Mouse (Mus musculus) right cerebral cortex, postnatal 10 days (tissue): ENCODE results near the gene Dhx9.
"Not testable (repeated sequence)": the region's sequence is repeated elsewhere in the genome, so short reads cannot be mapped to it uniquely, and the experiment has no call there.

Experiments
- DNase-seq, 2 experiments: peaks; one replicate each; pipeline ENCODE4 v3.0.0; 2021; ENCODE audit warnings: low spot score in 2 of 2

Gene Dhx9

DNA sequence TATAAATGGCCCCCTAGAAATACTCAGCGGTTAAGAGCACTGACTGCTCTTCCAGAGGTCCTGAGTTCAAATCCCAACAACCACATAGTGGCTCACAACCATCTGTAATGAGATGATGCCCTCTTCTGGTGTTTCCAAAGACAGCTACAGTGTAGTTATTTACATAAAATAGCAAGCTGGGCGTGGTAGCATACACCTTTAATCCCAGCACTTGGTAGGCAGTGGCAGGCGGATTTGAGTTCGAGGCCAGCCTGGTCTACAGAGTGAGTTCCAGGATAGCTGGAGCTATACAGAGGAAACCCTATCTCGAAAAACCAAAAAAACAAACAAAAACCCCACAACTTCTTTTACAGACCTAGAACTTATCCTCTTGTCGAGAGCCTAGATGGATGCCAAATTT lies 1.3 kb downstream of the Dhx9 start:
- DNase-seq = not testable (repeated sequence)

DNA sequence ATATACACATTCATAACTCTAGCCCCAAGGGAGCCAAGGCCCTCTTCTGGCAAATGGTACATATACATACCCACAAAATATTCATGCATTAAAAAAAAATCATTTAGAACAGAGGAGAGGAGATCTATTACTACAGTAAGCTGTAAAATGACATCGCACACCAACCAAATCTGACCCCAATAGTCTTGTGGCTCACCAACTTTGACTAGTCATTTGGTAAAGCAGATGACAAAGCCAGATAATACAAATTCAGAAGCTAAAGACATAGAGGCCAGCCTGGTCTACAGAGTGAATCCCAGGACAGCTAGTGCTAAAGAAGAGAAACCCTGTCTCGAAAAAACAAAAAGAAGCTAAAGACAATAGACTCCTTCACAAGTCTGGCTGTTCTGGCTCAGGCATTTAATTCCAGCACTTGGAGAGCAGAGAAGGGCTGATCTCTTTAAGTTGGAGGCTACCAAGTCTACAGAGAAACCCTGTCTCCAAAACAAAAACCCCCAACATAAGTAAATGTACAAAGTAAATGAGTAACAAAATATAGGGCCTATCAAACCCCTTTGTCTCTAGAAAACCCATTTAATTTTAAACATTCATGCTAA lies 2.2 kb downstream of the Dhx9 start:
- DNase-seq = no peak

DNA sequence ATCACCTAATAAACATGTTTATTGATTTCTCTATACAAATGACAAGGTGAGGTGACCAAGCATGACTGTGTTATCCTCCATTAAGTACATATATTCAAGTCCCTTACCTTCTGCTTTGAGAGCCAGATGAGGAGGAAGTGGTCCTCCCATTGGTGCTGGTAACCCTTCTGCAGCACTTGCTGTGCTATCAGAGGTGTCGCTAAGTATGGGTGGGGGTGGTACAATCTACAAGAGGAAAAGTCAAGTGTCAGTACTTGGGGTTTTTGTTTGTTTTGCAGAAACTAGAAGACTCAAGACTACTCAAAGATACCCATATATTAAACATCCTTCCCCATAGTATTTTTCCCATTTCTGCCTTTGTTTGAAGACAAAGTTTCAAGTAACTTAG lies 6.4 kb downstream of the Dhx9 start:
- DNase-seq = no peak

DNA sequence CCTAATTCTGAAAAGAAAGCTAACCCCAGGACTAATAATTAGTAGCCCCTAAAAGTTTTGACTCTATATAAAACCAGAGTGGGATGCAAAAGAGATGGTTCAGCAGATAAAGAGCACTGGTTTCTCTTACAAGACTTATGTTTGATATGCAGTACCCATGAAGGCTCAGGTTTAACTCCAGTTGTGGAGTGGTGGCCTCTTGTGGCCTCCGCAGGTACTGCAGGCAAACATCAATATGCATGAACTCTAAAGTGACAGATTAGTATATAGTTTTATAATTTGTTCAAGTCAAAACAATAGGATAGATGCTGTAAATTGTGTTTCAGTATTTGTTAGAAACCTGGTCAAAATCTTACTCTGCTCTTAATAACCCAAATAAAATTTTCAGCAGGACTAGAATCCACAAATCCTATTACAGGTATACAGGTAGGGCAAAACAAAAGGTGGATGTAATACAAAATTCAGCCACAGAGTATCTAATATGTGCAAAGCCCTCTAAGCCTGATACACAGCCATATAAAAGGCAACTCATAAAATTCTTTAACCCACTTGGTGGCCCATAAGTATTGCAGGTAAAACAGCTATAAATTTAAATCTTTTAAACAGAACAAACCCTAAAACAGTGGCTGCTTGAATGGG lies 7.0 kb downstream of the Dhx9 start:
- peak; percentile 76 to 84 for DNase-seq

DNA sequence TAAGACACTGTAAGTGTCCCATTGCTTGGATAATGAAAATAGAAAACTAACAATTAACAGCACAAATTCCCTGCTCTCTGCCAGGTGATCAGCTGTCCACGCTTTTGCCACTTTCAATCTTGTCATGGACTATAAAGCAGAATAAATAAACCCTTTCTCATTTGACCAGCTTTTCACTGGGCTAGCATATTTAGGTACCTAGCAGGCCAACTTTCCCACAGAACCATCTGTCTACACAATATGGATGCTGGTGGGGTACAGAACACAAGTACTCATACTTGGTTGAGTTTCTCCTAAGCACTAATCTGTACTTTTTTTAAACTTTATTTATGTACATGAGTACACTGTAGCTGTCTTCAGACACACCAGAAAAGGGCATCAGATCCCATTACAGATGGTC lies 8.2 kb downstream of the Dhx9 start:
- no peak for DNase-seq

DNA sequence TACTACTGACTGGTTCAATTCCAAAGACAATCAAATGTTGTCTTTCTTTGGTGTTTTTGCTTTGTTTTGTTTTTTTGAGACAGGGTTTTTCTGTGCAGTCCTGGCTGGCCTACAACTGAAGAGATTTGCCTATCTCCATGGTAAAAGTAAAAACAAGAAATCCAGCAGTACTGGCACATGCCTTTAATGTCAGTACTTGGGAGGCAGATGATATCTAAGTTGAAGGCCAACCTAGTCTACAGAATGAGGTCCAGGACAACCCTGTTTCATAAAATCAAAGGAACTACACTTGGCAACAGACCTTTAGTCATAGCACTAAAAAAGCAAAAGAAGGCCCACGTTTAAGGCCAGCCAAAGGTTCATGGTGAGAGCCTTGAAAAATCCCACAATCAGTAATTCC lies 25.7 kb downstream of the Dhx9 start:
- DNase-seq = no peak

- DNase-seq = no peak
Measured at GRCm38 (mm10) chr1:153456137-153456536, 31.3 kb downstream of the Dhx9 start.

- DNase-seq = no peak
Measured at GRCm38 (mm10) chr1:153453146-153453642, 34.3 kb downstream of the Dhx9 start.

DNA sequence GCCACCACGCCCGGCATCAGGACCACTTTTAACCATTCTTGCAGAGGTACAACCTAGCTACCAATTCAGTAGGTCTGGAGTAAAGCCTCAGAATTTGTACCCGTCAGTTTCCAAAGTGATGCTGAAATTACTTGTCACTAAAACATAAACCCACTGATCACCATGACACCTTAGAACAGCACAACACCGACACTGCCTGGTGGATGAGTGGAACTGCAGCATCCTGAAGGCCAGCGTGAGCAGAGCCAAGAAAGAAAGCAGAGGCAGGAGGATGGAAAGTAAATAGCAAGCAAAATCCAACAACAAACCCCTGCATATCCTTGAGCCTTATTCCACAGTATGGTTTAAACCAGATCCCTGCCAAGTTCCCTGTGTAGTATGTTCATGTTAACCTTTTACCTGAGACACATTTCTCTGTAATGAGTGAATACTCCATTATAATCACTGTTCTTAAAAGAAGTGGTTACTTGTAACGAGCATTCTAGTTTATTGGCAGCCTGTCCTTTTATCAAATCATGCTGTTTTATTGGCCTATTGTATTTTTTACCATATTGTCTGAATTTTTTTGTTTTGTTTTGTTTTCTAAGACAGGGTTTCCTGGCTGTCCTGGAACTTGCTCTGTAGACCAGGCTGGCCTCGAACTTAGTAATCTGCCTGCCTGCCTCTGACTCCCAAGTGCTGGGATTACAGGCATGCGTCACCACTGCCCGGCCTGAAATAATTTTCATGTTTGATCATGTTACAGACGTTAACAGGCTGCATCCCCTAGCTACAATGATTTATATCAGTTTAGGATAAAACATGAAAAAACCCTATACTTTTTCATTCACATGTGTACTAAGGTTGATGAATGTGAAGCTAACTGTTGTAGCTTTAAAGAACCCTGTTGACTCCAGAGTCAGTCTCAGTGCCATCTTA lies 36.0 kb downstream of the Dhx9 start:
- peak; percentile 65 to 72 for DNase-seq

GRCm38 (mm10) chr1:153446120-153446831 lies 41.2 kb downstream of the Dhx9 start:
- DNase-seq = no peak

- DNase-seq = no peak
Measured at GRCm38 (mm10) chr1:153443632-153444031, 43.8 kb downstream of the Dhx9 start.

- no peak for DNase-seq
Measured at GRCm38 (mm10) chr1:153443019-153443418, 44.4 kb downstream of the Dhx9 start.

DNA sequence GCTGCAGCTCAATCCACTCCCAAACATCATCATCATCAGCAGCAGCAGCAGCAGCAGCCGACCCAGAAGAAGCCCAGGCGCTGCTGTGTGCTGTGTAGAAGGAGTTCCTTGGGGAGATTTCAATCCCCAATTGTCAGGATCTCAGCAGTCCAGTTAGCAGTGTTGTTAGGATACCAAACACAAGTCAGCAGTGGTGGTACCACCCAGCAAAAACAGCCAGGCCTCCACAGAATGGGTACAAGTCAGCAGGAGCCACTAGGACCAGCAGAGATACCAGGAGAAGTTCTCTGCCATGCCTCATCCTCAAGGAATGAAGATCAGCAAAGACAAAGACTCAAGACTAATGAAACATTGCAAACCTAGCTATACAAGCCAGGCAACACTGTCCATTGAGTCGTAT lies 45.8 kb downstream of the Dhx9 start:
- DNase-seq = no peak

- DNase-seq = no peak
Measured at GRCm38 (mm10) chr1:153440752-153441151, 46.7 kb downstream of the Dhx9 start.

- DNase-seq = no peak
Measured at GRCm38 (mm10) chr1:153437536-153437935, 49.9 kb downstream of the Dhx9 start.

DNA sequence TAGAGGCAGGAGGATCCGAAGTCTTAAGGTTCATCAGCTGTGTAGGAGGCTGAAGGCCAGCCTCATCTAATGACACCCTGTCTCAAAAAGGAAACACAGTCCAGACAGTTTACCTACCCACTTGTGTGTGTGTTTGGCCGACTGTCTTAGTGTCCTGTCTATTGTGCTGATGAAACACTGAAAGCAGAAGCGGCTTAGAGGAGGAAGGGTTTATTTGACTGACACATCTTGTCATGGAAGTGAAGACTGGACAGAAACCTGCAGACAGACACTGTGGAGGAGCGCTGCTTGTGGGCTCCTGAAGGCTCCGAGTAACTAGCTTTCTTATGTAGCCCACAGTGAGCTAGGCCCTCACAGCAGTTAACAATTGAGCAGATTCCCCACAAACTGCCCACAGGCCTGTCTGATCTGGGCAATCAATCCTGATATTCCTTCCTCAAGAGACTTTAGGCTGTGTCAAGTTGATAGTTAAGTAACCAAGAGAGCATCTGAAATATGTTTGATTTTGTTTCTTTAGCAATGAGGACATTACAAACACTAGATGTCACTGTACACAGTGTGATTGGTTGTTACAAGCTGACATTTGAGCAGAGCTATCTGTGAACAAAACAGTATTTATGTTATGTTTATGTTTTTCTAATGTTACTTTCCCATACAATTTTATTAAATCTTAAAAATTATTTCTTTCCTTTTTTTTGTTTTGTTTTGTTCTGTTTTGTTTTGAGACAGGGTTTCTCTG lies 53.4 kb downstream of the Dhx9 start:
- DNase-seq = no peak

DNA sequence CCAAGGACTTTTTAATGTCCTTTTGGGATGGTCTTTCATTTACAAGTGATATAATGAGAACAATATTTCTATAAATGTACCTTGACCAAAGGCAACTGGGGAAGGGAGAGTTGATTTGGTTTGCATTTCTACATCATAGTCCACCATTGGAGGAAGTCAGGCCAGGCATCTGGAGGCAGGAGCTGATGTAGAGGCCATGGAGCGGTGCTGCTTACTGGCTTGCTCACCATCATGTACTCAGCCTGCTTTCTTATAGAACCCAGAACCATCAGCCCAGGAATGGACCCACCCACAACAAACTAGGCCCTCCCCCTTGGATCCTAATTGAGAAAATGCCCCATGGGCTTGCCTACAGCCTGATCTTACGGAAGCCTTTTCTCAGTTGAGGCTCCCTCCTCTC lies 55.1 kb downstream of the Dhx9 start:
- DNase-seq = no peak

DNA sequence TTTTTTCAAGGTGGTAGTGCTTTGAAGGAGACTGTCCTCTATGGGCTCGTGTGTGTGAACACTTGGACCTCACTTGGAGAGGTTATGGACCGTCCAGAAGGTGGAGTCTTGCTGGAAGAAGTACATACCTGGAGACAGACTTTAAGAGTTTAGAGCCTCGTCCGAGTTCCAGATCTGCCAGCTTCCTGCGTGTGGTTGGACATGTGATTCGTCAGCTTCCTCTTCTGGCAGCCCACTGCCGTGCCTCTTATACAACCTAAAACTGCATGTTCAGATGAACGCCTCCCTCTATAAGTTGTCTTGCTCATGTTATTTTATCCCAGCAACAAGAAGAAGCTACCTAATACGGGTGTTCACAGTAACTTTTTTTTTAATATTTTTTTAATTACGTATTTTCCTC lies 55.8 kb downstream of the Dhx9 start:
- DNase-seq = no peak

- no peak for DNase-seq
Measured at GRCm38 (mm10) chr1:153431158-153431557, 56.3 kb downstream of the Dhx9 start.

GRCm38 (mm10) chr1:153424770-153425584 lies 62.5 kb downstream of the Dhx9 start, which contains the start of gene Shcbp1l:
Gene Shcbp1l, plus strand, starts transcription at chr1:153425162.
- DNase-seq = peak; percentile 91 to 92
